Mouse (Mus musculus) liver, embryonic 14.5 days (tissue): Measurements from ENCODE around the gene Arih2. TPM values are rescaled to one million over a fixed set of nuclear protein-coding genes. Genes with fewer than 3 reads are reported as not detected.
A peak's percentile ranks its signal among the peaks of the same experiment; 100 is the strongest.

Experiments used
- ATAC-seq: fragments of 200-750 bp; cut with Nextera tagmentation; 2 replicates; pipeline ENCODE4 v1.8.0; 2017; ENCODE audit warnings: moderate number of reproducible peaks, mild to moderate bottlenecking, moderate library complexity; ENCODE audit not compliant: insufficient read depth
- DNase-seq, 3 experiments: peaks; one replicate each; pipeline ENCODE4 v3.0.0-alpha.2; 2012 to 2013; ENCODE audit warnings: low read depth in 3 of 3, low spot score in 3 of 3
- H3K27ac ChIP-seq: fragments of 300-500 bp; sonication (generic); 2 replicates; pipeline ENCODE4 v1.5.1; 2014; ENCODE audit warnings: moderate library complexity, mild to moderate bottlenecking, control low read depth, inconsistent platforms
- H3K27me3 ChIP-seq: fragments of 300-500 bp; sonication (generic); 2 replicates; pipeline ENCODE4 v1.6.1; 2014; ENCODE audit warnings: mild to moderate bottlenecking, low read length, moderate library complexity; ENCODE audit not compliant: control insufficient read depth, insufficient read depth
- H3K36me3 ChIP-seq: fragments of 300-500 bp; sonication (generic); replicated peaks from 2 replicates; pipeline ENCODE4 v1.6.1; 2014; ENCODE audit warnings: low read depth; ENCODE audit not compliant: control insufficient read depth, insufficient read depth
- H3K4me1 ChIP-seq, 2 experiments: fragments of 200-500 bp in 1 of 2; fragments of 300-500 bp in 1 of 2; sonication (generic) in 1 of 2; replicated peaks; 2 replicates each; pipeline ENCODE4 v1.6.1; 2012 to 2014; ENCODE audit warnings: antibody characterized with exemption in 1 of 2, inconsistent platforms in 1 of 2, low read length in 1 of 2; ENCODE audit not compliant: control insufficient read depth in 2 of 2, insufficient read depth in 2 of 2
- H3K4me2 ChIP-seq: fragments of 300-500 bp; sonication (generic); 2 replicates; pipeline ENCODE4 v1.6.1; 2014; ENCODE audit warnings: low read depth, mild to moderate bottlenecking, control low read depth, moderate library complexity
- H3K4me3 ChIP-seq, 2 experiments: fragments of 200-500 bp in 1 of 2; fragments of 300-500 bp in 1 of 2; sonication (generic) in 1 of 2; 2 replicates each; pipeline ENCODE4 v1.5.1; 2012 to 2014; ENCODE audit warnings: low read depth in 2 of 2, low read length in 2 of 2, mild to moderate bottlenecking in 2 of 2, control low read depth in 1 of 2, inconsistent platforms in 1 of 2, moderate library complexity in 1 of 2; ENCODE audit not compliant: insufficient read depth in 1 of 2
- H3K9ac ChIP-seq: fragments of 300-500 bp; sonication (generic); replicated peaks from 2 replicates; pipeline ENCODE4 v1.6.1; 2014; ENCODE audit warnings: mild to moderate bottlenecking, control low read depth, moderate library complexity
- H3K9me3 ChIP-seq: fragments of 300-500 bp; sonication (generic); 2 replicates; pipeline ENCODE4 v1.6.1; 2016; ENCODE audit warnings: low read length, mixed read lengths; ENCODE audit not compliant: control insufficient read depth
- CTCF ChIP-seq: IDR thresholded peaks from 2 replicates; pipeline ENCODE4 v1.5.1; 2016; ENCODE audit warnings: antibody characterized with exemption, low read depth, control low read depth
- EP300 ChIP-seq: IDR thresholded peaks from 2 replicates; pipeline ENCODE4 v1.6.1; 2016; ENCODE audit warnings: antibody characterized with exemption, low read depth
- whole genome bisulfite sequencing: fragments of 180-500 bp; shearing (Covaris S2); extraction: QIAGEN DNeasy Blood & Tissue Kit; methylation state at CpG from one replicate; pipeline ENCODE4 v1.1.7; 2014; ENCODE audit not compliant: insufficient replicate concordance; 5-methylcytosine and 5-hydroxymethylcytosine counted together
- polyA plus RNA-seq, 2 experiments: library from polyadenylated mRNA; depleted of rRNA in 1 of 2; stranded (reverse) in 1 of 2; unstranded in 1 of 2; fragments of >200 nt; fragmentation: Nextera tagmentation in 1 of 2; extraction: Ambion mirVana in 1 of 2; gene quantifications; 2 replicates each; pipeline versions ENCODE4 v1.2.1 to v1.2.3; 2012 to 2014

The Arih2 gene
- polyA plus RNA-seq (2012; rRNA removed) (15.3 and 17.7 TPM in 2 replicates), polyA plus RNA-seq (2014; fragmentation: Nextera tagmentation; extraction: Ambion mirVana) (18.0 and 22.0 TPM in 2 replicates)

DNA sequence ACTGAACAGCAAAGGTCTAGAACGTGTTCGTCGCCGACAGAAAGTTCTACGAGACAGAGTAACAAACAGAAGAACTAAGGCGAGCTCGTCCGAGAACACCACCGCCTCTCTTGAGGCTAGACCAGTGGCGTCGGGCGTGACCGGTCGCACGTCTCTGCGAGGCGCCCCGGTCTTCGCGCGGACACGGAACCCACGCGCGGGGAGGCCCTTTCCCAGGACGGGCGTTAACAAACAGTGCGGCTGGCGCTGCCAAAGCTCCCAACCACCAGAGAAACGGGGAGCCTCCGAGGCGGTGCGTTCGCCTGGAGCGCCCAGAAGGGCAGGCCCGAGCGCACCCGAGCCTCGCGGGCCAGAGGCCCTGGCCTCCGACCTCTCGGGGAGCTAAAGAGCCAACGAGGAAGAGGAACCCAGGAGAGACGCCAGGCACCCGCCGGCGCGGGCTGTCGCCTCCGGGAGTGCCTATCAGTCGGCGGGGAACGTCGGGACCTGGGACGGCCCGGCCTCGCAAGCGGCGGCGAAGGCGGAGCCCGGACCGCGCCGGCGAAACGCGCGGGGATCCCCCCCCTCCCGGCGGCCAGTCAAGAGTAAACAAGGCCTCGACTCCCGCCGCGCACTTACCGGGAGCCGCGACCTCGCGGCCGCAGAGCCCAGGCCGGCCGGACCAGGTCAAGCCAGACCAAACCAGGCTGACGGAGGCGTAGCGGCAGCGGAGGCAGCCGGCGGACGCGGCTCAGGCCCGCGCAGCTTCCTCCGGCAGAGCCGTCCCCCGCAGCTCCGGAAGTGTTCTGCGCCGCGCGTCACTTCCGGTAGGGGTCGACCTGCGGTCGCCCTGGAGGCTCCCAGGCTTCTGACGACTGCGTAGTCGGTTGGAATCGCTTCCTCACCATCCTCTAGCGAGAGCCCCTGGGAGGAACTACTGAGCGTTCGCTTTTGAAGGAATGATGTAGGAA lies at the start of gene Arih2:
Arih2 (minus strand) TSS at position 776 of the 950 bp plus-strand sequence.
- H3K36me3 ChIP-seq: 0 out of 2 replicates have a peak, but pooled peaks cover 2% of the 10 kb centered on the region
- peak; percentile 84 to 86 (median 84) for DNase-seq
- TF ChIP-seq CTCF: 0 out of 2 replicates have a peak, but pooled peaks have one; percentile 8
- no peak for TF ChIP-seq EP300
- H3K9ac ChIP-seq: peak within 1 kb of the TSS; percentile 73
- peak within 1 kb of the TSS; percentile 75 to 89 for H3K4me3 ChIP-seq
- no peaks in the 10 kb centered on the region for H3K27me3 ChIP-seq
- peaks cover 13 to 15% of the 10 kb centered on the region in 2 experiments for H3K4me1 ChIP-seq
- under 1% methylated on average over 111 of the region's 112 CpGs for WGBS
- no peaks in the 10 kb centered on the region for H3K9me3 ChIP-seq
- H3K4me2 ChIP-seq: peak within 1 kb of the TSS; percentile 73
- peak within 1 kb of the TSS; percentile 54 for H3K27ac ChIP-seq
- peak; percentile 96 for ATAC-seq

DNA sequence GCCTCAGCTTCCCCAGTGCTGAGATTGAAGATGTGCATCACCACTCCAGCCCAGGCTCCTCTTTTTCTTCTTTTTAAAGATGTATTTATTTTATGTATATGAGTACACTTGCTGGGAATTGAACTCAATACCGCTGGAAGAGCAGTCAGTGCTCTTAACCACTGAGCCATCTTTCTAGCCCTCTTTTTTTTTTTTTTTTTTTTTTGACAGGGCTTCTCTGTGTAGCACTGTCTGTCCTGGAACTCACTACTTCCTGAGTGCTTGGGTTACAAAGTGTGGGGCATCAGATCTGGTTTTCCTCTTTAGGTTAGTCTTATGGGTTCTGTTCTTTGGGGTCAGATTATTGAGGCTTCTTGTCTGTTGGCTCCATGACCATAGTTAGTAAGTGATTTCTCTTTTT lies 45.3 kb upstream of the Arih2 start:
- 72% methylated on average over 1 of the region's 1 CpGs for WGBS
- ATAC-seq (no peak), DNase-seq (no peak)
- Histone ChIP-seq H3K27me3 (peaks cover 24% of the 10 kb centered on the region), H3K27ac (no peak overlapping the region), H3K9ac (no peak overlapping the region), H3K4me3 (no peak overlapping the region), H3K9me3 (no peaks in the 10 kb centered on the region), H3K4me1 (peaks cover 4 to 12% of the 10 kb centered on the region in 2 experiments; a peak in 2 of 4 replicates), H3K36me3 (no peaks in the 10 kb centered on the region), H3K4me2 (no peak overlapping the region)
- TF ChIP-seq EP300 (no peak), CTCF (no peak)

DNA sequence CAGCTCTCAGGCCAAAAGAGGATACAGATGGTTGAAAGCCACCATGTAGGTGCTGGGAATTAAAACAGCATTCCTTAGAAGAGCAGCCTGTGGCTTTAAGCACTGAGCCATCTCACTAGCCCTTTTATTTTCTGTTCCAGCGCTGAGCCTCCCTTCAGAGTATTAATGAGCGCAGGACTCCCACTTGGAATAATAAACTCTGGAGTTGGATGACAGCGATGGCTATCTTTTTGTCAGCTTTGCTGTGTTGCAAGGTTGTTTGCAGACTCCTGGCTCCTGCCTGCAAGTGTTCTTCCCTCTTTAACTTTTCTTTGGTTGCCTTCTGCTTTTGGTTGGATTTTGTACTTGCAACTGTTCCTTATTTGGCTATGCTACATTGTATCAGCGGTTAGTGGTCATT lies 44.8 kb upstream of the Arih2 start:
- Histone ChIP-seq H3K27ac (no peak overlapping the region), H3K4me2 (peak overlapping the region; percentile 85), H3K9me3 (no peaks in the 10 kb centered on the region), H3K4me1 (peaks cover 4 to 12% of the 10 kb centered on the region in 2 experiments; a peak in 2 of 4 replicates), H3K36me3 (no peaks in the 10 kb centered on the region), H3K9ac (no peak overlapping the region), H3K4me3 (no peak overlapping the region), H3K27me3 (peaks cover 24% of the 10 kb centered on the region)
- no peak for ATAC-seq
- WGBS: 70% methylated on average over 4 of the region's 4 CpGs
- DNase-seq: no peak
- no peak for TF ChIP-seq CTCF

DNA sequence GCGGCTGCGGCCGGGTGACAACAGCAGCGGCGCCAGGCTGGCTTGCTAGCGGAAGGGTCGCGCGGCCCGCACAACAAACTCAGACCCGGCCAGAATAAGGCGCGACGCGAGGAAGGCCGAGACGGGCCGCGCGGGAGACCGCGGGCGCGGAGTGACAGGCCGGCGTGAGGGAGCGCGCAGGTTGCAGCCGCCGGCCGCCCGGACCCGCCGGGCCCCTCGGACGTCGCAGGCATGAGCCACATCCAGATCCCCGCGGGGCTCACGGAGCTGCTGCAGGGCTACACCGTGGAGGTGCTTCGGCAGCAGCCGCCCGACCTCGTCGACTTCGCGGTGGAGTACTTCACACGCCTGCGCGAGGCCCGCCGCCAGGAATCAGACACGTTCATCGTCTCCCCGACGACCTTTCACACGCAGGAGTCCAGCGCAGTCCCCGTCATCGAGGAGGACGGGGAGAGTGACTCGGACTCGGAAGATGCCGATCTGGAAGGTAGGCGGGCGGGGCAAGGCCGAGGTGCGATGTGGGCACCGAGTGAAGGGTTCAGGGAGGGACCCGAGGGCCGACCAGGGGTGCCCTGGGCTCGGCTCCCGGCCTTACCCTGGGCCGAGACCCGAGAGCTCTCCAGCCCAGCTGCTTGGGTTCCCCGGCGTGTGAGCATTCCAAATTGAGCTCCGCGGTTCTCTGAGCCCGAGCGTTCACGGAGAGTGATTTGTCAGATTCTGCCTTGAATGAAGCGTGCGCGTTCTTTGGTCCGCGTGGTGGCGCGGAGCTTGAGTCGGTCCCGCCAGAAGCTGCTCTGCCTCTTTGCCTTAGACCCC lies 43.2 kb upstream of the Arih2 start:
- peaks cover 4 to 12% of the 10 kb centered on the region in 2 experiments; a peak in 2 of 4 replicates for H3K4me1 ChIP-seq
- peak overlapping the region; percentile 85 for H3K4me2 ChIP-seq
- peak overlapping the region; percentile 38 to 70 for H3K4me3 ChIP-seq
- peaks cover 24% of the 10 kb centered on the region for H3K27me3 ChIP-seq
- H3K36me3 ChIP-seq: no peaks in the 10 kb centered on the region
- H3K9me3 ChIP-seq: no peaks in the 10 kb centered on the region
- TF ChIP-seq EP300: no peak
- no peak for TF ChIP-seq CTCF
- under 1% methylated on average over 92 of the region's 92 CpGs for WGBS
- no peak overlapping the region for H3K27ac ChIP-seq
- H3K9ac ChIP-seq: peak overlapping the region; percentile 70
- ATAC-seq (peak; percentile 60), DNase-seq (no peak)
